1 mouse cellular context compared by ENCODE assay signal in the genomic region with DNA sequence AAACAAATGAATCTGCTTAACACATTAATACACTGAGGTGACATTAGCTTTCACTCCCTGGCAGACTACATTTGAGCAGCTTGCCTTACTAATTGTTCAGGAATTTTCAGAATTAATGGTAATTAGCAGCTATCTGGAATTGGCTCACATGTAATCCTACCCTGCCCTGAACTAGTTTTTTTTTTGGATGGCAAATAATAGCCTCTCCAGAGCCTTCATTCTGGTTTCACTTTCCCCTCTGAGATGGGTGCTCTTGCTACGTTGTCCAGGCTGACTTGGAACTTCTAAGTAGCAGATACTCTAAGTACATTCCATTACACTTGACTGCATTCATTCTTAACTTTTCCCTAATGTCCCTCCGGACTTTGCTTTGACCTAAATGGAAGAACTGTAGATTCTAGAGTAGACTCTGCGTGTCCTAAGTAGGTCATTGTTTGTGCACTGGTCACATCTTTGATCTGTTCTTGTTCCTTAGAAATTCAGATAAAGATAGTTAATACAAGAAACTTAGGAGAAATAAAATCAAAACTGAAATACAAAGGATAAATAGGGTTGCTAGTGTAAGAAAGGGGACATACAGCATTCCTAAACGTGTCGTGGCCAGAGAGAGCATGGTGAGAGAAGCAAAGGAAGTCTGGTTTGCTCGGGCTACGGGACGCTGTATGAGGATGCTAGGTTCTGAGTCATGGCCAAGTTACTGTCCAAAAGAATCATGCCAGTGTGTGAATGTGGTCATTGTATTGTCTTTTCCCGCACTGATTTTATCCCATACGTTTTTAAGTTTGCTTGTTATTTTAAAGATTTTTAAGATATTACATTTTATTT.
TF ChIP-seq lines count a peak whose summit lies in the region.

No protein-coding gene starts in this region.

TF ChIP-seq in CH12.LX, 34 proteins besides CTCF, POLR2A, EP300 and RAD21:
- TF ChIP-seq TBP (conservative IDR thresholded peaks at IDR 0.05; ENCODE audit: low read depth, low read length), result peak; percentile 20; the same call in 1 of the 2 replicates
- TF ChIP-seq CHD1 (IDR thresholded peaks at IDR 0.05; ENCODE audit: low read depth, low read length), result peak; percentile 28; the same call in 1 of the 2 replicates
- no peak for TF ChIP-seq UBTF (IDR thresholded peaks at IDR 0.05; ENCODE audit: low read depth, low read length)
- TF ChIP-seq NRF1 (IDR thresholded peaks at IDR 0.05; ENCODE audit: low read depth, low read length), result no peak
- no peak for TF ChIP-seq SMC3 (IDR thresholded peaks at IDR 0.05; ENCODE audit: low read depth, low read length)
- TF ChIP-seq HCFC1 (IDR thresholded peaks at IDR 0.05; ENCODE audit: low read depth, low read length), result no peak; the same call in 1 of the 2 replicates
- no peak for TF ChIP-seq ZC3H11A (IDR thresholded peaks at IDR 0.05; ENCODE audit: low read depth, low read length)
- peak; percentile 75 for TF ChIP-seq MYC (IDR thresholded peaks at IDR 0.05; ENCODE audit: low read depth, low read length)
- TF ChIP-seq MAFK (IDR thresholded peaks at IDR 0.05; ENCODE audit: insufficient replicate concordance, low read length), result no peak
- peak; percentile 32; the same call in 1 of the 2 replicates for TF ChIP-seq NELFE (IDR thresholded peaks at IDR 0.05; ENCODE audit: low read depth, low read length)
- no peak; the same call in 1 of the 2 replicates for TF ChIP-seq SIN3A (IDR thresholded peaks at IDR 0.05; ENCODE audit: low read length)
- no peak for TF ChIP-seq RCOR1 (conservative IDR thresholded peaks at IDR 0.05; ENCODE audit: low read depth, low read length)
- TF ChIP-seq ETS1 (conservative IDR thresholded peaks at IDR 0.05; ENCODE audit: low read depth, low read length), result no peak; the same call in 1 of the 2 replicates
- no peak for TF ChIP-seq MXI1 (IDR thresholded peaks at IDR 0.05; ENCODE audit: low read depth, low read length)
- TF ChIP-seq GABPA (IDR thresholded peaks at IDR 0.05; ENCODE audit: insufficient replicate concordance, low read depth, low read length), result no peak
- TF ChIP-seq ELF1 (IDR thresholded peaks at IDR 0.05; ENCODE audit: low read depth, low read length), result no peak
- TF ChIP-seq JUND (conservative IDR thresholded peaks at IDR 0.05; ENCODE audit: low read depth, low read length), result 0 out of 2 replicates have a peak, but pooled peaks have one; percentile 14
- peak; percentile 48; the same call in 1 of the 2 replicates for TF ChIP-seq MEF2A (IDR thresholded peaks at IDR 0.05; ENCODE audit: borderline replicate concordance, low read depth, low read length)
- TF ChIP-seq ZKSCAN1 (IDR thresholded peaks at IDR 0.05; ENCODE audit: borderline replicate concordance, low read depth, low read length), result no peak
- TF ChIP-seq KAT2A (IDR thresholded peaks at IDR 0.05; ENCODE audit: insufficient replicate concordance, low read length), result no peak
- no peak for TF ChIP-seq MAZ (IDR thresholded peaks at IDR 0.05; ENCODE audit: low read depth, low read length)
- no peak for TF ChIP-seq USF2 (conservative IDR thresholded peaks at IDR 0.05; ENCODE audit: low read depth, low read length)
- TF ChIP-seq TCF12 (IDR thresholded peaks at IDR 0.05; ENCODE audit: low read depth, low read length), result no peak
- TF ChIP-seq PAX5 (IDR thresholded peaks at IDR 0.05; ENCODE audit: low read length), result no peak
- no peak for TF ChIP-seq E2F4 (IDR thresholded peaks at IDR 0.05; ENCODE audit: insufficient replicate concordance, low read depth, low read length)
- peak; percentile 86 for TF ChIP-seq ZNF384 (IDR thresholded peaks at IDR 0.05; ENCODE audit: low read depth, low read length)
- no peak for TF ChIP-seq POLR2AphosphoS2 (IDR thresholded peaks at IDR 0.05; ENCODE audit: low read depth, low read length)
- no peak for TF ChIP-seq USF1 (IDR thresholded peaks at IDR 0.05; ENCODE audit: low read depth, low read length)
- TF ChIP-seq MAX (IDR thresholded peaks at IDR 0.05; ENCODE audit: low read length), result peak; percentile 68
